Mouse (Mus musculus): ENCODE measurements at regions not wholly inside any gene's neighbourhood (a gene's known extent, or its start where the extent isn't known, plus 50 kb on each side); places are given as distances from the start of the nearest gene placed in this dataset.

GRCm38 (mm10) chr5:43124301-43124700, 108.7 kb upstream of the Cpeb2 start:
- Histone ChIP-seq H3K27ac (ENCODE audit: insufficient read depth, low read length) (no peak overlapping the region), H3K4me3 (ENCODE audit: insufficient read depth, low read length) (no peak overlapping the region), H3K4me1 (ENCODE audit: control insufficient read depth, insufficient read depth, low read length) (no peaks in the 10 kb centered on the region)
- TF ChIP-seq CTCF (IDR thresholded peaks at IDR 0.05; ENCODE audit: extremely low read depth, insufficient read depth, low read length) (no peak), POLR2A (IDR thresholded peaks at IDR 0.05; ENCODE audit: extremely low read depth, insufficient read depth, low read length) (no peak)

- no peak for TF ChIP-seq CTCF (IDR thresholded peaks at IDR 0.05; ENCODE audit: extremely low read depth, insufficient read depth, low read length)
- no peak for TF ChIP-seq POLR2A (IDR thresholded peaks at IDR 0.05; ENCODE audit: extremely low read depth, insufficient read depth, low read length)
- no peak overlapping the region for H3K27ac ChIP-seq (ENCODE audit: insufficient read depth, low read length)
- H3K4me3 ChIP-seq (ENCODE audit: insufficient read depth, low read length): no peak overlapping the region
- no peaks in the 10 kb centered on the region for H3K4me1 ChIP-seq (ENCODE audit: control insufficient read depth, insufficient read depth, low read length)
These were observed 107.0 kb upstream of the Cpeb2 start for GRCm38 (mm10) chr5:43125774-43126536.

GRCm38 (mm10) chr5:43130377-43130776, 102.6 kb upstream of the Cpeb2 start:
- no peak for TF ChIP-seq POLR2A (IDR thresholded peaks at IDR 0.05; ENCODE audit: extremely low read depth, insufficient read depth, low read length)
- TF ChIP-seq CTCF (IDR thresholded peaks at IDR 0.05; ENCODE audit: extremely low read depth, insufficient read depth, low read length): no peak
- no peaks in the 10 kb centered on the region for H3K4me1 ChIP-seq (ENCODE audit: control insufficient read depth, insufficient read depth, low read length)
- H3K27ac ChIP-seq (ENCODE audit: insufficient read depth, low read length): peak overlapping the region; percentile 43; the same call in 1 of the 2 replicates
- H3K4me3 ChIP-seq (ENCODE audit: insufficient read depth, low read length): no peak overlapping the region

DNA sequence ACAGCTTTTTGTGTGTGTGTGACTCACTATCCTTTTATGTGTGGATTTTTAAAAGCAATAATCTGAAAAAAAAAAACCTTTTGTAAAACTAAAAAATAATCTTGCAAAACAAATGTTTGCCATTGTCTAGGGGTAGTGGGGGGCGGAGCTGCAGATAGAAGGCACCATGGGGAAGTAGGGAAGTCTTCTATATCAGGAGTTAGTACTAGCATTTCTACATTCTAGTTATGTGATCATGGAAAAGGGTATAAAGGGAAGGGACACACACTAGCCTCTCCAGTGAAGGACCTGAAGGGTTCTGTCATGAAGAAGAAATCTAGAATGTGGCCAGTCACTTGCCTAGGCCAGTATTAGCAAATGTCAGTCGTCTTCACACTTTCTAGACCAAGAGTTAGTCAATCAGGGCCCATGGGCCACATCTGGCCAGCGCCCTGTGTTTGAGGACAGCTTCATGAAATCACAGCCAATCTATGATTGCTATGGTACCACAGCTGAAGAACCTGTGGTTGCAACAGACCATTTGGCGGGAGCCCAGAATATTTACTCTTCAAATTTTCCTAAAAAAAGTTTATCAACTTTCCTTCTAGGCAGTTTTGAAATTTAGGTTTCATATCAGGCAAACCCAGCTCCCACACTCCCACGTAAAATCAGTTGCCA, 101.9 kb upstream of the Cpeb2 start:
- TF ChIP-seq CTCF (IDR thresholded peaks at IDR 0.05; ENCODE audit: extremely low read depth, insufficient read depth, low read length) (no peak), POLR2A (IDR thresholded peaks at IDR 0.05; ENCODE audit: extremely low read depth, insufficient read depth, low read length) (no peak)

GRCm38 (mm10) chr5:43133672-43134071, 99.3 kb upstream of the Cpeb2 start:
- TF ChIP-seq CTCF (IDR thresholded peaks at IDR 0.05; ENCODE audit: extremely low read depth, insufficient read depth, low read length) (no peak), POLR2A (IDR thresholded peaks at IDR 0.05; ENCODE audit: extremely low read depth, insufficient read depth, low read length) (no peak)
- Histone ChIP-seq H3K4me3 (ENCODE audit: insufficient read depth, low read length) (no peak overlapping the region), H3K27ac (ENCODE audit: insufficient read depth, low read length) (no peak overlapping the region), H3K4me1 (ENCODE audit: control insufficient read depth, insufficient read depth, low read length) (no peaks in the 10 kb centered on the region)

More for the DNA sequence above, 101.9 kb upstream of the Cpeb2 start:
- Histone ChIP-seq H3K27ac (ENCODE audit: insufficient read depth, low read length) (no peak overlapping the region), H3K4me1 (ENCODE audit: control insufficient read depth, insufficient read depth, low read length) (no peaks in the 10 kb centered on the region), H3K4me3 (ENCODE audit: insufficient read depth, low read length) (no peak overlapping the region)

- Histone ChIP-seq H3K4me3 (ENCODE audit: insufficient read depth, low read length) (no peak overlapping the region), H3K27ac (ENCODE audit: insufficient read depth, low read length) (no peak overlapping the region), H3K4me1 (ENCODE audit: control insufficient read depth, insufficient read depth, low read length) (no peaks in the 10 kb centered on the region)
- no peak for TF ChIP-seq CTCF (IDR thresholded peaks at IDR 0.05; ENCODE audit: extremely low read depth, insufficient read depth, low read length)
- no peak for TF ChIP-seq POLR2A (IDR thresholded peaks at IDR 0.05; ENCODE audit: extremely low read depth, insufficient read depth, low read length)
These were observed 96.8 kb upstream of the Cpeb2 start for GRCm38 (mm10) chr5:43136142-43136541.

GRCm38 (mm10) chr5:43137777-43138176, 95.2 kb upstream of the Cpeb2 start:
- H3K27ac ChIP-seq (ENCODE audit: insufficient read depth, low read length): no peak overlapping the region
- H3K4me1 ChIP-seq (ENCODE audit: control insufficient read depth, insufficient read depth, low read length): no peaks in the 10 kb centered on the region
- H3K4me3 ChIP-seq (ENCODE audit: insufficient read depth, low read length): no peak overlapping the region
- no peak for TF ChIP-seq POLR2A (IDR thresholded peaks at IDR 0.05; ENCODE audit: extremely low read depth, insufficient read depth, low read length)
- TF ChIP-seq CTCF (IDR thresholded peaks at IDR 0.05; ENCODE audit: extremely low read depth, insufficient read depth, low read length): no peak

DNA sequence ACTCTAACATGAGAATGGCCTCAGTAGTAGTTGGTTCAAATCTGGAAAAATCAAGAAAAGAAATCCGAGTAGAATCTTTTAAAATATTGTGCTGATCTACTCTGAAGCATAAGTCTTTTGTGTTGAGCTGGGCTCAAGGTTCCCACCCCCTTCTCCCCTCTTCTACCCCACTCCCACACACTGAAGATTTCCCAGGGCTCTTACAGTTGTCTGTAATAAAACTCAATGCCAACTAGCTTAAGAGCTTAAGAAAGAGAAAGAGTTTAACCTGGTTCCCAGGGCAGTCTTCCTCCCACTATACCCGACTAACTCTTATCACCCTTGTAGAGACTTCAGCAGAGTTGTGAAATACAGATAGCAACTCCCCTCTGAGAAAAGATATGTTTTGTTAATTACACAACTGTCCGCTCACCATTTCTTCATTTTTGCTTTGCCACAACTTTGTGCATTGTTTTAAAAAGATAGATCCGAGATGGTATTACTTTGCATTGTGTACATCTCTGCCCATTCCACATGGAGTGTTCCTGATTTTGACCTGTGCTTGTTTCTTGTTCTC, 94.0 kb upstream of the Cpeb2 start:
- TF ChIP-seq POLR2A (IDR thresholded peaks at IDR 0.05; ENCODE audit: extremely low read depth, insufficient read depth, low read length): no peak
- TF ChIP-seq CTCF (IDR thresholded peaks at IDR 0.05; ENCODE audit: extremely low read depth, insufficient read depth, low read length): no peak

GRCm38 (mm10) chr5:43139813-43140212, 93.2 kb upstream of the Cpeb2 start:
- no peak overlapping the region for H3K4me3 ChIP-seq (ENCODE audit: insufficient read depth, low read length)
- H3K27ac ChIP-seq (ENCODE audit: insufficient read depth, low read length): no peak overlapping the region
- no peaks in the 10 kb centered on the region for H3K4me1 ChIP-seq (ENCODE audit: control insufficient read depth, insufficient read depth, low read length)
- TF ChIP-seq POLR2A (IDR thresholded peaks at IDR 0.05; ENCODE audit: extremely low read depth, insufficient read depth, low read length) (no peak), CTCF (IDR thresholded peaks at IDR 0.05; ENCODE audit: extremely low read depth, insufficient read depth, low read length) (no peak)

More for the DNA sequence above, 94.0 kb upstream of the Cpeb2 start:
- Histone ChIP-seq H3K4me1 (ENCODE audit: control insufficient read depth, insufficient read depth, low read length) (no peaks in the 10 kb centered on the region), H3K4me3 (ENCODE audit: insufficient read depth, low read length) (no peak overlapping the region), H3K27ac (ENCODE audit: insufficient read depth, low read length) (no peak overlapping the region)

Measured in cortical plate, adult 2 months (tissue).